Mouse (Mus musculus): ENCODE results near the gene Pank2.

Pank2 gene

DNA sequence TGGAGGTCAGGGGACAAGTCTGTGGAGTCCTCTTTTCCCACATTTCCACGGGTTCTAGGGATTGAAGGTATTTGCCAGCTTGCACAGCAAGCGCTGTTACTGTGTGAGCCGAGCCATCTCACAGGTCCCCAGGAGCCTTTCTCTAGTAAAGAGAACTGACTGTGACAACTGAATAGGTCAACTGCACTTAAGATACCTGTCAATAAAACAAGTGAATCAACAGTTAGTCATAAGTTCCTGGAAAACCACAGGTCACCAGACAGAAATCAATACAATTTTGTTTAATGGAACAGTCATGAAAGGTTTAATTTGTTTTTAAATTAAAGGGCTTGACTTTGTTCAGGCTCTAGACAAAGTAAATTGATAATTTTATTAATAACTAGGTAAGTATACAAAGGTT is 68.3 kb downstream of the Pank2 start:
- no peak for DNase-seq

DNA sequence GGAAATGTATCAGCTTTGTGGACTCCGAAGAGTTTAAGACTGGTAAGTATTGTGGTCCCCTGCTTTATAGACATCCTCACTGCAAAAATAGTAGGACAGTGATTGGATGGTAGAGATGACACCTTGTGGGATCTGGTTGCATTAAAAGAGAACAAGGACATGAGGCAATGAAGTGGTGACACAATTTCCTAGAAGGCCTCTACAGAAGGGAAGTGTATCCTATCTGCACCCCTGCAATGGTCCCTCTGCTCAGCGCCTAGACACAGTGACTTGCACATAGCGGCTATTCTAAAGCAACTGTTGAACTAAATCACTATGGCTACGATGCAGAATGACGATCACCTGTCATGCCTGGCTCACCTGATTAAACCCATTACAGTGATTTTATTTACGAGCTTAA is 75.3 kb downstream of the Pank2 start:
- DNase-seq = no peak

- no peak for DNase-seq
Measured at GRCm38 (mm10) chr2:131344449-131344848, 82.2 kb downstream of the Pank2 start.

DNA sequence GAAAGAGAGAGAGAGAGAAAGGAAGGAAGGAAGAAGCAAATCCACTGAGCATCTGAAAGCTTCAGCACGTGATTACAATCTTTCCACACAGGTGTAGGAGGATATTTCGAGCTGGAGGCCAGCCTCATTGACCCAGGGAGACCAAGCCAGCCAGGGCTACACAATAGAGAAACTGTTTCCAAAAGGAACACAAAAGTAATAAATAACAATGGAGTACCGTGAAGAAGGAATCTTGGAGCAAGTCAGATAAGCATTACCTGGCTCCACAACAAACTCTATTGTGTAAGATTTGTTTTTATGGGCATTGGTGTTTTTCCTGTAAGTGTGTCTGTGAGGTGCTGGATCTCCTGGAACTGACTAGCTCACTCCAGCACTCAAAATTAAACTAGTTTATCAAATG is 83.3 kb downstream of the Pank2 start:
- no peak for DNase-seq

Data from embryo, embryonic 11 days (tissue).